Mouse (Mus musculus): Measurements from ENCODE around the gene Slc7a7. TPM values are rescaled to one million over a fixed set of nuclear protein-coding genes. Genes with fewer than 3 reads are reported as not detected.
"Not testable (repeated sequence)": the region's sequence is repeated elsewhere in the genome, so short reads cannot be mapped to it uniquely, and the experiment has no call there.

The Slc7a7 gene
- total RNA-seq, 2 experiments from 2014 or later, result 1.5 to 2.2 TPM

GRCm38 (mm10) chr14:54377166-54377565 is 40.4 kb downstream of the Slc7a7 start:
- no peak for DNase-seq (ENCODE audit: low spot score in 2 of 2)

- DNase-seq (ENCODE audit: low spot score in 2 of 2), result peak in 1 of 2 experiments; percentile 37
Measured at GRCm38 (mm10) chr14:54375916-54376315, 41.7 kb downstream of the Slc7a7 start.

GRCm38 (mm10) chr14:54372923-54373322 is 44.7 kb downstream of the Slc7a7 start:
- no peak for DNase-seq (ENCODE audit: low spot score in 2 of 2)

GRCm38 (mm10) chr14:54371460-54371859 is 46.1 kb downstream of the Slc7a7 start:
- no peak for DNase-seq (ENCODE audit: low spot score in 2 of 2)

- no peak for DNase-seq (ENCODE audit: low spot score in 2 of 2)
Measured at GRCm38 (mm10) chr14:54370595-54370994, 47.0 kb downstream of the Slc7a7 start.

- no peak for DNase-seq (ENCODE audit: low spot score in 2 of 2)
Measured at GRCm38 (mm10) chr14:54369372-54369771, 48.2 kb downstream of the Slc7a7 start.

GRCm38 (mm10) chr14:54367429-54368060 is 50.0 kb downstream of the Slc7a7 start:
- no peak for DNase-seq (ENCODE audit: low spot score in 2 of 2)

- no peak for DNase-seq (ENCODE audit: low spot score in 2 of 2)
Measured at GRCm38 (mm10) chr14:54366581-54366980, 51.0 kb downstream of the Slc7a7 start.

GRCm38 (mm10) chr14:54365026-54365645 is 52.4 kb downstream of the Slc7a7 start:
- no peak for DNase-seq (ENCODE audit: low spot score in 2 of 2)

GRCm38 (mm10) chr14:54363156-54363555 is 54.4 kb downstream of the Slc7a7 start:
- no peak for DNase-seq (ENCODE audit: low spot score in 2 of 2)

- DNase-seq (ENCODE audit: low spot score in 2 of 2), result peak; percentile 93 to 97
Measured at GRCm38 (mm10) chr14:54360577-54361340, 56.8 kb downstream of the Slc7a7 start, which contains the start of gene Oxa1l. Gene Oxa1l, plus strand, starts transcription at chr14:54360834.

- no peak for DNase-seq (ENCODE audit: low spot score in 2 of 2)
Measured at GRCm38 (mm10) chr14:54354406-54354805, 63.2 kb downstream of the Slc7a7 start.

- DNase-seq (ENCODE audit: low spot score in 2 of 2), result no peak
Measured at GRCm38 (mm10) chr14:54352314-54352713, 65.3 kb downstream of the Slc7a7 start.

GRCm38 (mm10) chr14:54350773-54351541 is 66.6 kb downstream of the Slc7a7 start:
- not testable (repeated sequence) for DNase-seq (ENCODE audit: low spot score in 2 of 2)

GRCm38 (mm10) chr14:54341807-54342206 is 75.8 kb downstream of the Slc7a7 start:
- not testable (repeated sequence) for DNase-seq (ENCODE audit: low spot score in 2 of 2)

GRCm38 (mm10) chr14:54340836-54341235 is 76.7 kb downstream of the Slc7a7 start:
- no peak for DNase-seq (ENCODE audit: low spot score in 2 of 2)

GRCm38 (mm10) chr14:54333452-54334189 is 84.0 kb downstream of the Slc7a7 start:
- DNase-seq (ENCODE audit: low spot score in 2 of 2), result no peak

- DNase-seq (ENCODE audit: low spot score in 2 of 2), result no peak
Measured at GRCm38 (mm10) chr14:54332176-54333074, 85.2 kb downstream of the Slc7a7 start.

GRCm38 (mm10) chr14:54331178-54331577 is 86.4 kb downstream of the Slc7a7 start:
- no peak for DNase-seq (ENCODE audit: low spot score in 2 of 2)

- DNase-seq (ENCODE audit: low spot score in 2 of 2), result no peak
Measured at GRCm38 (mm10) chr14:54329201-54329600, 88.4 kb downstream of the Slc7a7 start.

Data from layer of hippocampus, adult 18-20 months (tissue).